Mouse (Mus musculus) olfactory bulb, adult 2 months (tissue): ENCODE measurements at regions not wholly inside any gene's neighbourhood (a gene's known extent, or its start where the extent isn't known, plus 50 kb on each side); places are given as distances from the start of the nearest gene placed in this dataset.

Experiments
- H3K27ac ChIP-seq: fragments of 200-500 bp; 2 replicates; pipeline ENCODE4 v1.5.1; 2012; ENCODE audit warnings: low read depth, low read length; ENCODE audit not compliant: insufficient read depth
- H3K4me1 ChIP-seq: fragments of 200-500 bp; 2 replicates; pipeline ENCODE4 v1.6.1; 2012; ENCODE audit warnings: low read length; ENCODE audit not compliant: control insufficient read depth, insufficient read depth
- H3K4me3 ChIP-seq: fragments of 200-500 bp; 2 replicates; pipeline ENCODE4 v1.5.1; 2012; ENCODE audit warnings: mild to moderate bottlenecking, low read depth, low read length, moderate library complexity; ENCODE audit not compliant: insufficient read depth
- CTCF ChIP-seq: fragments of 200-500 bp; IDR thresholded peaks from 2 replicates; pipeline ENCODE4 v1.5.1; 2012; ENCODE audit warnings: low read depth, mild to moderate bottlenecking, low read length, moderate library complexity; ENCODE audit not compliant: insufficient read depth
- POLR2A ChIP-seq: fragments of 200-500 bp; IDR thresholded peaks from 2 replicates; pipeline ENCODE4 v1.6.1; 2012; ENCODE audit warnings: mild to moderate bottlenecking, low read depth, low read length, moderate library complexity; ENCODE audit not compliant: insufficient read depth
- WGBS: fragments of 180-500 bp; shearing (Covaris S2); methylation state at CpG from one replicate; pipeline ENCODE4 v1.1.7; 2018; 5-methylcytosine and 5-hydroxymethylcytosine counted together

DNA sequence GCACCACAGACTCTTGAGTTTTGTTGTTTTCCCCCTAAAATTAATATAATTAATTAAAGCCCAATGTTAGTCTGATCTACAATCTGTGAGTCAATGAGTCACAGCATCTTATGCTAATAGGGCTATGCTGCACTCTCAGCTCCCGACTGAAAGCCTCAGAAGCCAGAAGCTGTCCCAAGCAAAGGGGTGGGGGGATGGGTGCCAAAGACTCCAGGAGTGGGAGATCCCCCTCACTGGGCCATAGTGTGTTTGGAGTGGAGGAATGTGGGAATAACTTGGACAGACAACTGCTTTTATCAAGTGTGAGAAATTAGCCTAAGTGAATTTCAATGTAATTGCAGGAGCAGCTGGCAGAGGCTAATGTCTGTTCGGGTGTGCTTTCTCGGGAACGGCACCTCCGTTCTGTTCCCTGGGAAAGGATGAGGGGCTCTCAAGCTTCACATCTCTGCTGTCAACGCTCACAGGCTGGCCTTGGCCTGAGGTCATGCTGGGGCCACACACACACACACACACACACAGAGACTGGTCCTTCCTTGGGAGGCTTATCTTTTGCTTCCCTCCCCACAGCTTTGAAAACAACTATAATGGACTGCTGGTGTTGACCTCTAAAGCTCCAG lies 124.2 kb upstream of the 1700016C15Rik start:
- peaks cover 7% of the 10 kb centered on the region; the same call in 1 of the 2 replicates for H3K4me1 ChIP-seq
- H3K27ac ChIP-seq: no peak overlapping the region
- WGBS: 16% methylated on average over 6 of the region's 6 CpGs
- no peak for TF ChIP-seq POLR2A
- no peak for TF ChIP-seq CTCF
- H3K4me3 ChIP-seq: no peak overlapping the region

- Histone ChIP-seq H3K27ac (no peak overlapping the region), H3K4me3 (no peak overlapping the region), H3K4me1 (peaks cover 7% of the 10 kb centered on the region; the same call in 1 of the 2 replicates)
- 92% methylated on average over 2 of the region's 2 CpGs for WGBS
- TF ChIP-seq POLR2A (no peak), CTCF (no peak)
These were observed 122.0 kb upstream of the 1700016C15Rik start for GRCm38 (mm10) chr1:177607565-177607964.

DNA sequence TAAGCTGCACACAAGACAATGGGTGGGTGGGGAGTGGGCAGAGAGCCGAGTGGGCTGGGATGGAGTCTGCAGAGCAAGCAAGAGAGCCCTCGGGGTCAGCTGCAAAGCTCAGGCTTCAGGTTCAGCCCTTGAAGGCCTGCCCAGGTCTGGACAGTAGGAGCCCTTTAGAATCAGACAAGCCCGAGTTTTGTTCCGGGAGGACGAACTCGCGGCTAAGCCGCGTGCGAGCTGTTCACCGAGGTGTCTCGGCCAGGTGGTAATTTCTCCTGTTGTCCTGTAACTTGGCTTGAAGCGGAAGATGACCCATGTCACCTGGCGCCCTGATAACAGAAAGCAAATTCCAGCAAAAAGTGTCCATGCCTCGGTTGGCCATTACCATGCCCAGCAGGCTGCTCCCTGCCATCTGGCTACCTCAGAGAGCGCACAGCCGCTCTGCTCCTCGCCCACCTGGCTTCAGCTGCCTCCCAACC lies 121.0 kb upstream of the 1700016C15Rik start:
- H3K4me3 ChIP-seq: no peak overlapping the region
- 89% methylated on average over 18 of the region's 18 CpGs for WGBS
- TF ChIP-seq POLR2A (no peak), CTCF (no peak)
- peaks cover 7% of the 10 kb centered on the region; the same call in 1 of the 2 replicates for H3K4me1 ChIP-seq
- no peak overlapping the region for H3K27ac ChIP-seq

- no peak for TF ChIP-seq CTCF
- TF ChIP-seq POLR2A: no peak
- no peak overlapping the region for H3K27ac ChIP-seq
- 78% methylated on average over 2 of the region's 2 CpGs for WGBS
- H3K4me1 ChIP-seq: peaks cover 7% of the 10 kb centered on the region; the same call in 1 of the 2 replicates
- no peak overlapping the region for H3K4me3 ChIP-seq
These were observed 120.4 kb upstream of the 1700016C15Rik start for GRCm38 (mm10) chr1:177609226-177609625.

DNA sequence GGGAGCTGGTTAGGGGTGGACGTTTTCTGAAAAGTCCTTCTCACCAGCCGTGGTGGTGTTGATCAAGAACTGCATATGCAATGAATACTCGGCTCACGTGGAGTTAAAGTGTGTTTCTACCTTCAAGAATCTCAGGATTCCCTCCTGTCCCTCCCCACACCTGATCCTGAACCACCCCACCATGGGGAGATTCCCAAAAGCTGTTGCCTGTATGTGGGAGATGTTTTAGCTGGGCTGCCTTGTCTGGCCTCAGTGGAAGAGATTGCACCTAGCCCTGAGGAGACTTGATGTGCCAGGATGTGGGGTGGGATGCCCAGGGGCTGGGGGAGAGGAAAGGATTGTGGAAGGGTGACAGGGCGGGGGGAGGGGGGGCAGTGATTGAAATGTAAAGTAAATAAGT lies 119.9 kb upstream of the 1700016C15Rik start:
- Histone ChIP-seq H3K27ac (no peak overlapping the region), H3K4me1 (peaks cover 6% of the 10 kb centered on the region; the same call in 1 of the 2 replicates), H3K4me3 (no peak overlapping the region)
- 86% methylated on average over 5 of the region's 5 CpGs for WGBS
- TF ChIP-seq POLR2A (no peak), CTCF (no peak)

- TF ChIP-seq POLR2A: no peak
- no peak for TF ChIP-seq CTCF
- WGBS: 86% methylated on average over 2 of the region's 2 CpGs
- Histone ChIP-seq H3K4me3 (no peak overlapping the region), H3K4me1 (peaks cover 5% of the 10 kb centered on the region; the same call in 1 of the 2 replicates), H3K27ac (no peak overlapping the region)
These were observed 119.5 kb upstream of the 1700016C15Rik start for GRCm38 (mm10) chr1:177610156-177610555.

DNA sequence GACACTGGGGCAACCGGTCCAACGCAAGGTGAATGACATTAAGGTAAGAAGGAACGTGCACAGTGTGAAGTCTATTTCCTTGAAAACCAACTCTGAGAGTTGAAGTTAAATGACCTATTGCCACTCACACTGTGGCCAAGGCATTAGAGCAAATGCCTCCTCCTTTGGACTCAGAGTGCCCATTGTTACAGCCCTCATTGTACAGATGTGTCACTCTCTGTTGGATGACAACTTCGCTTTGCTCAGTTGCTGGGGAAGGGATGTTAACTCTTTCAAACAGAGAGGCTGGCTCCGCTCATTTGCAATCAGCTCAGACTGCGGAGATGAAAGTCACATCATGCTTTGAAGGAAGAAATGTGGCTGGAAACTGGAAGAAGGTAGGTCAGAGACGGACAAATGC lies 117.1 kb upstream of the 1700016C15Rik start:
- Histone ChIP-seq H3K4me1 (no peaks in the 10 kb centered on the region), H3K27ac (no peak overlapping the region), H3K4me3 (no peak overlapping the region)
- 90% methylated on average over 7 of the region's 7 CpGs for WGBS
- TF ChIP-seq CTCF (no peak), POLR2A (no peak)

DNA sequence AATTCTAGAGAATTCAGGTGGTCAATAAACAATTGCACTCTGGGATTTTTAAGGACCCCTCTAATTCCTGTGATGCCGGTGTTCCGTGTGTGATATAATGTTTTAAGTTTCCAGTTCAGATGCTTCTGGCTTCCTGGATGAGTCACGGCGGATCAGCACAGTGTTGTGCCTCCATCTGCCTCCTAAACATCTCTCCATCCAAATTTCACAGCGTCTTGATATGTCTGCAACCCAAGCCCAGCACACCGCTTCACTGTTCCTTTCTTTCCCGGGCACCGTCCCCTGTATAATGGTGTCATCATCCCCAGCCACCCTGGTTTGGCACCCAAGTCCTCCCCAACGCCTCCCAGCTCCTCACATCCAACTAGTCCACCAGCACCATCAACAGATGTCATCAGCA lies 114.0 kb upstream of the 1700016C15Rik start:
- WGBS: 94% methylated on average over 9 of the region's 9 CpGs
- H3K27ac ChIP-seq: no peak overlapping the region
- no peak overlapping the region for H3K4me3 ChIP-seq
- no peak for TF ChIP-seq CTCF
- TF ChIP-seq POLR2A: no peak
- H3K4me1 ChIP-seq: peaks cover 3% of the 10 kb centered on the region; the same call in 1 of the 2 replicates

GRCm38 (mm10) chr1:177616335-177617239 lies 113.0 kb upstream of the 1700016C15Rik start:
- 87% methylated on average over 24 of the region's 24 CpGs for WGBS
- H3K4me3 ChIP-seq: no peak overlapping the region
- TF ChIP-seq POLR2A (no peak), CTCF (no peak)
- no peak overlapping the region for H3K27ac ChIP-seq
- H3K4me1 ChIP-seq: peaks cover 3% of the 10 kb centered on the region; the same call in 1 of the 2 replicates
